Mouse (Mus musculus) heart, embryonic 14.5 days (tissue): ENCODE measurements at regions not wholly inside any gene's neighbourhood (a gene's known extent, or its start where the extent isn't known, plus 50 kb on each side); places are given as distances from the start of the nearest gene placed in this dataset.

Experiments used
- ATAC-seq: fragments of 200-750 bp; cut with Nextera tagmentation; 2 replicates; pipeline ENCODE4 v1.8.0; 2017; ENCODE audit warnings: low read depth, moderate TSS enrichment; ENCODE audit not compliant: insufficient number of reproducible peaks, insufficient read depth, low FRiP score
- H3K27ac ChIP-seq, 2 experiments: fragments of 200-500 bp in 1 of 2; fragments of 300-500 bp in 1 of 2; sonication (generic) in 1 of 2; replicated peaks in 1 of 2; 2 replicates each; pipeline ENCODE4 v1.5.1; 2012 to 2014; ENCODE audit warnings: low read depth in 2 of 2, low read length in 2 of 2, control low read depth in 1 of 2, mild to moderate bottlenecking in 1 of 2, mixed read lengths in 1 of 2; ENCODE audit not compliant: control insufficient read depth in 1 of 2, insufficient read depth in 1 of 2
- H3K27me3 ChIP-seq: fragments of 300-500 bp; sonication (generic); 2 replicates; pipeline ENCODE4 v1.6.1; 2014; ENCODE audit warnings: mild to moderate bottlenecking, low read length, control low read depth; ENCODE audit not compliant: control insufficient read depth, insufficient read depth
- H3K36me3 ChIP-seq: fragments of 300-500 bp; sonication (generic); 2 replicates; pipeline ENCODE4 v1.6.1; 2014; ENCODE audit warnings: mild to moderate bottlenecking, control low read depth, low read length, mixed read lengths; ENCODE audit not compliant: control insufficient read depth, insufficient read depth
- H3K4me1 ChIP-seq, 2 experiments: fragments of 200-500 bp in 1 of 2; fragments of 300-500 bp in 1 of 2; sonication (generic) in 1 of 2; 2 replicates each; pipeline ENCODE4 v1.6.1; 2012 to 2014; ENCODE audit warnings: low read length in 2 of 2, control low read depth in 1 of 2, mixed read lengths in 1 of 2; ENCODE audit not compliant: control insufficient read depth in 2 of 2, insufficient read depth in 2 of 2
- H3K4me2 ChIP-seq: fragments of 300-500 bp; sonication (generic); 2 replicates; pipeline ENCODE4 v1.6.1; 2014; ENCODE audit warnings: mild to moderate bottlenecking, low read length
- H3K4me3 ChIP-seq, 2 experiments: fragments of 200-500 bp in 1 of 2; fragments of 300-500 bp in 1 of 2; sonication (generic) in 1 of 2; 2 replicates each; pipeline ENCODE4 v1.5.1; 2012 to 2014; ENCODE audit warnings: low read length in 2 of 2, mild to moderate bottlenecking in 2 of 2, control low read depth in 1 of 2, low read depth in 1 of 2, moderate library complexity in 1 of 2; ENCODE audit not compliant: control insufficient read depth in 1 of 2, insufficient read depth in 1 of 2
- H3K9ac ChIP-seq: fragments of 300-500 bp; sonication (generic); 2 replicates; pipeline ENCODE4 v1.6.1; 2014; ENCODE audit warnings: mild to moderate bottlenecking, low read length
- H3K9me3 ChIP-seq: fragments of 300-500 bp; sonication (generic); 2 replicates; pipeline ENCODE4 v1.6.1; 2016; ENCODE audit warnings: low read length, control low read depth; ENCODE audit not compliant: control insufficient read depth
- WGBS: fragments of 180-500 bp; shearing (Covaris S2); extraction: QIAGEN DNeasy Blood & Tissue Kit; methylation state at CpG from one replicate; pipeline ENCODE4 v1.1.7; 2014; 5-methylcytosine and 5-hydroxymethylcytosine counted together

- ATAC-seq: no peak
- no peaks in the 10 kb centered on the region for H3K9me3 ChIP-seq
- H3K36me3 ChIP-seq: no peaks in the 10 kb centered on the region
- no peak overlapping the region for H3K27ac ChIP-seq
- no peak overlapping the region for H3K9ac ChIP-seq
- H3K4me1 ChIP-seq: peaks cover 0 to 7% of the 10 kb centered on the region in 2 experiments; a peak in 1 of 4 replicates
- no peak overlapping the region for H3K4me2 ChIP-seq
- no peaks in the 10 kb centered on the region for H3K27me3 ChIP-seq
- H3K4me3 ChIP-seq: no peak overlapping the region
- WGBS: 54% methylated on average over 2 of the region's 2 CpGs
These were observed 55.2 kb upstream of the Gm34302 start for GRCm38 (mm10) chr3:63538881-63539280.

- Histone ChIP-seq H3K4me3 (no peak overlapping the region), H3K9me3 (no peaks in the 10 kb centered on the region), H3K36me3 (no peaks in the 10 kb centered on the region), H3K4me2 (no peak overlapping the region), H3K9ac (no peak overlapping the region), H3K27ac (no peak overlapping the region), H3K4me1 (no peaks in the 10 kb centered on the region), H3K27me3 (no peaks in the 10 kb centered on the region)
- 46% methylated on average over 2 of the region's 2 CpGs for WGBS
- no peak for ATAC-seq
These were observed 50.5 kb upstream of the Gm34302 start for GRCm38 (mm10) chr3:63534141-63534540.
